Mouse (Mus musculus) lung, adult 18-20 months (tissue): Measurements from ENCODE around the gene Spryd4.
A peak's percentile ranks its signal among the peaks of the same experiment; 100 is the strongest.
"Not testable (repeated sequence)": the region's sequence is repeated elsewhere in the genome, so short reads cannot be mapped to it uniquely, and the experiment has no call there.

Experiments
- DNase-seq, 2 experiments: peaks; one replicate each; pipeline ENCODE4 v3.0.0; 2022; ENCODE audit warnings: mixed read lengths in 2 of 2

Spryd4 gene

GRCm38 (mm10) chr10:128211390-128212108 is at the start of gene Spryd4:
Gene Spryd4 (minus strand): TSS chr10:128211807.
- DNase-seq, result peak; percentile 90 to 93

DNA sequence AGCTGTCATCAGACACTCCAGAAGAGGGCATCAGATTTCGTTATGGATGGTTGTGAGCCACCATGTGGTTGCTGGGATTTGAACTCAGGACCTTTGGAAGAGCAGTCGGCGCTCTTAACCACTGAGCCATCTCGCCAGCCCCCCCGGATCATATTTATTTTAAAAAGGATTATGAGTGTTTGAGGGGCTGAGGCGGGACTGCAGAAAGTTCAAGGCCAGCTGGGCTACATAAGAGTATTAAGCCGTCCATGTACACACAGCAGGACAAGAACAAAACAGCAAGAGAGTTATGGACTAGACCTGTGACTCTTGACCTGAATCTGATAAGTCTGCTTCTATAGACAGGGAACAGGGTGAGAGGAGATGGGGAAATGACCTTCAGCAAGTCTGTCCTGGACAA is 48.8 kb upstream of the Spryd4 start:
- not testable (repeated sequence) for DNase-seq

GRCm38 (mm10) chr10:128259946-128260345 is 48.3 kb upstream of the Spryd4 start:
- DNase-seq, result no peak

- DNase-seq, result peak in 1 of 2 experiments; percentile 29
Measured at GRCm38 (mm10) chr10:128258953-128259352, 47.3 kb upstream of the Spryd4 start.

DNA sequence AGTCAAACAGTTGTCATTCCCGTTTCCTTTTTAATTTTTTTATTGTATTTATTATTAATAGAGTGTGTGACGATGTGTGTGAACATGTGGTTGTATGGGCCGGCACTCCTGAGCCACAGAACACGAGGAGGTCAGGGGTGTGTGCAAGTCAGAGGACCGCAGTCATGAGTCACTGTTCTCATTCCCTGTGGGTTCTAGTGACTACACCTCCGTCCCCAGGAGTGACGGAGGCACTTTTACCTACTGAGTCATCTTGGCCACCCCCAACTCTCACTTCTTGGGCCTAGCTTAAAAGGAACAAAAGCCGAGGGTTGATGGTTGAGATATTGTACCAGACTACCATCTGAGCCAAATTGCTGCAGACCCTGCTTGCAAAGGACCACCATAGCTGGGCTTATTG is 44.7 kb upstream of the Spryd4 start:
- no peak for DNase-seq

DNA sequence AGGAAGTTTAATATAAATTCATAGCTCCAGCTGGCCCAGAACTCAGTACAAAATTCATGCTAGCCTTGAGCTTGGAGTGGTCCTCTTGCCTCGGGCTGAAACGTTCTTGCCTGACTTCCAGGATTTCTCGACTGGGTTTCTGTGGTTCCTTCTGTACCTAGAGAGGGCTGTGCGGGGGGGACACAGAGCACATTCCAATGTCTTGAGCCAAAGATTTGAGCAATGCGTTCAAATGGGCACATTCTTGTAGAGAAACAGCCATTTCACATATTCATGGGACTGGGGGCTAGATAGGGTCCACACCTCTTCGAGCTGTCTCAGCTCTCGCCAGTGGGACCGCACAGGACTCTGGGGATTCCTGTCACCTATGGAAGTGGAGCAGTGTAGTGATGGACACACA is 44.3 kb upstream of the Spryd4 start:
- DNase-seq, result no peak

DNA sequence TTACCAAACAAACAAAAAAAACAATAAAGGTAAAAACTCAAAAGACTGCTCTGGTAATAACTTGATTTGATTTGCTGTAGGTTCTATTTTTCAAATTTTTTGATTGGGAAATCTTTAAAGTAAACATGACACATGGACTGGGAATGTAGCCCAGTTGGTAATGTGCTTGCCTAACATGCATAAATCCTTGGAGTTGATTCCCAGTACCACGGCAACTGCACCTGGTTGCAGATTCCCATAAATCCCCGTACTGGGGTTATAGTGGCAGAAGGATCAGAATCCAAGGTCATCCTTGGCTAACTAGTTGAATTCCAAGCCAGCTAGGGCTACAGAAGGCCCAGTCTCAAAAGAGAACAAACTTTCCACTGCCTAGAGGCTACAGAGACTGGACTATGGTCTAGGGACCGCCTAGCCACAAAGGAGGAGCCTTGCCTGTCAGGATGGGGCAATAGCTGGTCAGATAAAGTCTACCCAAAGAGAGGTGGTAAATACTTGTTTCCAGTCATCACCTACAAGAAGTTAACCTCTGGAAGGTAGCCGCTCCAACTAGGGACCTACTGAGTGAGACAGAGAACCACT is 42.2 kb upstream of the Spryd4 start, which contains the start of gene Apon:
Gene Apon (plus strand): TSS at position 420 of the 579 bp plus-strand sequence.
- DNase-seq, result no peak

DNA sequence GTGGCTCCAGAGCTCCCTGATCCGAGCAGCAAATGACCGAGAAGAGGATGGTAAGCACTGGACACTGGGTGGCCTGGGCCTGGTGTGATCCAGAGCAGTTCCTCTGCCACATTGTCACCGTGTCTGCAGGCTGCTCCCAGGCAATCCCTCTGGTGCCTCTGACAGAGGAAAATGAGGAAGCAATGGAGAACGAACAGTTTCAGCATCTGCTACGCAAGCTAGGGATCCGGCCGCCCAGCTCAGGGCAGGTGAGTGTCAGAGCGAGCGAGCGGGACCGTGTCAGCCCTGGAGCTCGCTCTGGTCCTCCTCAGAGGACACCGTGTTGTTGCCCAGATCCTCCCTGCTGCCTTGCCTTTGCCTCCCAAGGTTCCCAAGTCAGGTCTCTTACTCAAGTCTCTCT is 39.0 kb upstream of the Spryd4 start:
- no peak for DNase-seq

GRCm38 (mm10) chr10:128247020-128247732 is 35.6 kb upstream of the Spryd4 start:
- DNase-seq, result peak; percentile 43 to 57

DNA sequence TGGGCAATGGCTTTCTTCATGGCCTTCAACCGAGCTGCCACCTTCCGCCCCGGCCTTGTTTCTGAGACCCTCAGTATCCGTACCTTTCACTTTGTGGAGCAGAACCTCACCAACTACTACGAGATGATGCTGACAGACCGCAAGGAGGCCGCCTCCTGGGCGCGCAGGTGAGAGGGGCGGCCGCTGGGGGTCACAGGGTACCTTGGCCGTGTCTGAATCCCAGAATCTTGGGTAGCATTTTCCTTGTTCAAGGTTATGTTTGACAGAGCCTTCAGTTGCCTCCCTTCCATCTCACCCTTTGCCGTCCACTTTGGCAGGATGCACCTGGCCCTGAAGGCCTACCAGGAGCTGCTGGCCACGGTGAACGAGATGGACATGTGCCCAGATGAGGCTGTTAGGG is 32.5 kb upstream of the Spryd4 start:
- no peak for DNase-seq

- DNase-seq, result no peak
Measured at GRCm38 (mm10) chr10:128243252-128243651, 31.6 kb upstream of the Spryd4 start.

GRCm38 (mm10) chr10:128240131-128240530 is 28.5 kb upstream of the Spryd4 start:
- DNase-seq, result no peak

DNA sequence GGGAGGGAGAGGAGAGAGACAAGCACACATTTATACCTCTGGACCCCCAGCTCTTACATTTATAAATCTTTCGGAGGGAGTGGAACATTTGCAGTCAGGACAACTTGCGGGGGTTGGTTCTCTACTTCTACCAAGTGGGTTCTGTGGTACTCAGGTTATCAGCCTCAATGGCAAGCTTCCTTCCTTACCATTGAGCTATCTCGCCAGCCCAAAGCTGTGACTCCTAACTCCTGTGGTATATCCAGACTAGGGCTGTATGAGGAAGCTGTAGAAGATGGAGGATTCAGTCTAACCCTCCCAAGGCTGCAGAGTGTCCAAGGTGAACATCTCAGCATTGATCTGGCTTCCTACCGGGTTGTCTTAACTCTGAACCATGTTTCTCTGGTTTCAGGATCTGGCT is 27.5 kb upstream of the Spryd4 start:
- no peak for DNase-seq

DNA sequence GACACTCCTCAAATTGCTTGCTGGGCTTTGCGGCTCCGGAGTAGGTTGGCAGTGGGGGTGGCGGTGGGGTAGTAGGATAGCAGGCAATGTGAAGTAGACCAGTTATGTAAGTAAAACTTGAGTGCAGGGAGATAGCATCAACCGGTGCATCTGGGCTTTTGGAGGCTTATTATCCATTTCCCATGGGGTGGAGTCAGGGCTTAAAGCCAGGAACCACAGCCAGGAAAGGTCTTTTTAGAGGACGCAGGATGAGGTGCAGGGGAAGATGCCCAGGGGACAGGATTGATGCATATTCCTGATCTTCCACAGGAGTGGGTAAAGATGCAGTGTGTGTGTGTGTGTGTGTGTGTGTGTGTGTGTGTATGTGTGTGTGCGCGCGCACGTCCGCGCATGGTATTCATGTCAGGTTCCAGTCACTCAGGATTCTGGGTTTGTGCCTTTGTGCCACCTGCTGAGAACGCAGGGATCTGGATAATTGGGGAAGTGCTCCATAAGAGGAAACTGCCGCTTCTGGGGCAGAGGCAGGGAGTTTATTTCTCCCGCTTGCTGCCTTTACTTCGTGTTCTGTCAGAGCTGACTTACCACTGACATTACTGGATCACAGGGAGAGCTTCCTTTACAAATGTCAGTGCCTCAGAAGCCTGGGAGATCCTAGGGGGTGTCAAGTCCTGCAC is 26.3 kb upstream of the Spryd4 start:
- no peak for DNase-seq

DNA sequence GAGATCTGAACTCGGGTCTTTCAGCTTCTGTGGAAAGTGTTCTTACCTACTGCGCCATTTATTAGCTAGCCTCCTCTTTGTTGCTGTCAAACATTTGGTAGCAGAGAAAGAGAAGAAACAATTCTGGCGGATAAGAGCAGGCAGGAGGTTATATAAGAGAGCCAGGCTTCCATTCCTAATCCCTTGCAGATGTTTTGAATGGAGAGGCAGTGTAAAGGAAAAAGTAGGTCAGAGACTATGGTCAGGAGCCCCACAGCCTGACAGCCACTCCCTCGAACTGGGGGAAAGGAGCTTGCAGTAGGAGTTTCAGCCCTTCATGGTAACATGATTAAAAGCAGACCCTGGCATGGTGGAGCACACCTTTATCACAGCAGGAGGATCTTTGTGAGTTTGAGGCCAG is 24.7 kb upstream of the Spryd4 start:
- no peak for DNase-seq

DNA sequence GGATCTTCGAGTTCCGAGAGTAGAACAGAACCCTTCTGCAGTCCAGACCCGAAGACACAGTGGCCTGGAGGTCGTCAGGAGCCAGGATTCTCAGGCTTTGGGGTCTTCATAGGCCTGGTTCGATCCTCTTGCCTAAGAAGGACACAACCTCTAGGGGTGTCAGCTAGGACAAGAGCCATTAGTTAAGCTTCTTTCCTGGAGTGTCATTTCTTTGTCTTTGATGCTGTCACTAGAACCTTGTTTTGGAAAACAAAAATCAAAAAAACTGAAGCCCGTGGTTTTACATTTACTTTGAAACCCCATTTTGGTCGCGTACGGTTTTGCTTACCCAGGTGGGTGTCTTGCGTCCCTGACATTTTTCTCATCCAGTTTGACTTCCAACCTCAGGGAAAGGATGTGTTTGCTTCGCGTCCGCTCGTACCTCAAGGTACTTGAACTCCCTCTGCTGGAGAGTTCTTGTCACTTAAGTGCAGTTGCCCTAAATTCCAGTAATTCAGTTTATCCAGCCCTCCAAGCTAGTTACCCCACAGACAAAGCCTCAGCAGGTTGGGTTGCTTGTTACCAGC is 20.9 kb upstream of the Spryd4 start:
- DNase-seq, result peak; percentile 43 to 78

DNA sequence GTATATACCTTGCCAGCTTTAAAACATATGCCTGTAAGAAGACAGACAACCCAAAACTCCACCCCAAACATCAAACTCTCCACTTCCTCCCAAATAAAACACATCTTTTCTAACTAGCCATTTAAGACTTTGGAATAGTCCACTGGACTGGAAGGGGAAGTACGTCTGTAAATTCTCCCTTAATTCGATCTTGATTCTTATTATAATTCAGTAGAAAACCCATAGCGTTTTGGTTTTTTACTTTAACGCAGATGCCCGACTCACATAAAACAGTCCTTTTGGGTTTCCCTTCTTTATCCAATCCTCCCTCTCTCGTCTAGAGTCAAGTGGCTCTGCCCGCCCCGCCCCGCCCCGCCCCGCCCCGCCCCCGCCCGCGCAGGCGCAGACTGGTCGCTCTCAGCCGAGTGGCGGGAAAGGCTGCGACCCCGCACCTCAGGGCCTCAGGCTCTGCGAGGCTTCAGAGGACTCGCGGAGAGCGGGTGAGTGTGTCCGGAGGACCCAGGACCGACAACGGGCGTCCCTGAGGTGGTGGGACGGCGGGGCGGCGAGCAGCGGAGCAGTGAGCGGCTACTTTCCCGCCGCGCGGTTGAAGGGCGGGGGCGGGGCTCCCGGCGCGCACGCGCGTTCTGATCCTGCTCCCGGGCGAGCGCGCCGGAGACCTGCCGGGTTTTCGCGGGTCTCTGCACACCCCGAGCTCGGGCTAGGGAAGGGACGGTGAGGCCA is 20.3 kb upstream of the Spryd4 start, which contains the start of gene Timeless:
Gene Timeless (plus strand): TSS at position 369 of the 723 bp plus-strand sequence.
- DNase-seq, result peak; percentile 82 to 87

DNA sequence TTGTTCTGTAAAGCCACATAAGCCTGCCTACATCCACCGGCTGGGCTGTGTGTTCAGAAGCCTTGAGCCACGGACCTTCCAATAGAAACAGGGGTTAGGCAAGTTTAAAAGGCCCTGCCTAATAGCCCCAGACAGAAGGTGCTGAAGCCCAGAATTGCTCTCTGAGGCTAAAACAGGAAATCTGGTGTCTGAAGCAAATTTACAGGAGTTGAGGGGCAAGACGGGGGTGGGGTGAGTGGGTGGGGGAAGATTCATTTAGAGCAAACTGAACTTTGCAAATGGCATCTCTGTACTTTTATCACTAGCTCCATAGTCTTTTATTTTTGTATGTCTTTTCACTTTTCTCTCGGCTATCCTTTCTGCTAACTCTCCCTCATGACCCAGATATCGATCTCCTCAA is 19.5 kb upstream of the Spryd4 start:
- no peak for DNase-seq

- no peak for DNase-seq
Measured at GRCm38 (mm10) chr10:128230582-128230981, 19.0 kb upstream of the Spryd4 start.

- no peak for DNase-seq
Measured at GRCm38 (mm10) chr10:128228009-128228408, 16.4 kb upstream of the Spryd4 start.

DNA sequence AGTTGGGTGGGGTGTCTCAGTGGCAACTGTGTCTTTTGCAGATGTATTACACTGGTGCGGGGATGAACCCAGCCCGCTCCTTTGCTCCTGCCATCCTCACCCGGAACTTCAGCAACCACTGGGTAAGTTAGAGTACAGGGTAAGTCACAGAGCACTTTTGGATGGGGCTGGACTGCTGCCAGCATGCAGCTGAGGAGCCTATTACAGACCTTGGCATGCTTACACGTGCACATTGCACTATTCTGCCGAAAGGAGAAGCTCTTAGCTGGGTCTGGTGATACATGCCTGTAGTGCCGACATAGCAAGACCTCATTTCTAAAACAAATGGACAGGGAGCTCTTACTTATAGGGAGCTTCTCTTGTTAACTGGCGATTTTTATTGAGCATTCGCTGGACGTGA is 16.0 kb upstream of the Spryd4 start:
- no peak for DNase-seq

DNA sequence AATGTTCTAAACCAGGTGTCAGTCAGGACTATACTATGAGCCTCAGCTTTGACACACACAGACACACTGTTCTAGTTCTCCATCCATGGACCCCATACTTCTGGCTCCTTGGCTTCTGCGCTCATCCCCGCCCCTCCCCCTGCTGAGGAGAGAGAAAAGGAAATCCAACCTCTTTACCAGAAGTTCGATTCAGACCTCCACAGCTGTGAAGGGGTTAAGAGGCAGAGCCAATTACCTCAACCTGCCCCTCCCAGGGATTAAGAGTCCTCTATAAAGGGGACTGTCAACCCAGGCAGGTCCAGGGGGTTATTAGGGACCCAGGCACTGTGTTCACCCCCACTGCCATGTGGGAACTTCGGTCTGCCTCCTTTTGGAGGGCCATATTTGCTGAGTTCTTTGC is 13.9 kb upstream of the Spryd4 start, which contains the start of gene Mip:
Gene Mip (plus strand): TSS at position 301 of the 400 bp plus-strand sequence.
- no peak for DNase-seq
